Mouse (Mus musculus): ENCODE measurements around the gene H1foo.

Gene H1foo

GRCm38 (mm10) chr6:115944638-115945037, at the start of gene H1foo:
H1foo (plus strand) TSS chr6:115944938.
- DNase-seq (ENCODE audit: low read depth, low spot score) = no peak

DNA sequence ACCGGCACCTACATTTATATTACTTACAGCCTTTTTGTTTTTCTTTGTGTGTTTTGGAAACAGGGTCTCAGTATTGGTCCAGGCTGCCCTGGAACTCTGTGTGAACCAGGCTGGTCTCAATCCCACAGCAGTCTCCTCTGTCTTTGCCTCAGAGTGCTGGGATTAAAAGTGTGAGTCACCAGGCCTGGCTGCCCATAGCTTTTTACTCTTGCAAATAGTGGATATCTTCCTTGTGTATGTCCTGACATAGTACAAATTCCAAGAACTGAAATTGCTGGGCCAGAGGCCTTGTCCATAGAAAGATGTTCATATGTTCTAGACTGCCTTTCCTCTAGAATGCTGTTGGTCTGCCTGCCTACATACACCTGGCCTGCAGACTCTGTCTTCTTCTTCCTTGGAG, 48.4 kb upstream of the H1foo start:
- peak; percentile 73 for DNase-seq (ENCODE audit: low read depth, low spot score)

- peak; percentile 95 for DNase-seq (ENCODE audit: low read depth, low spot score)
These were observed 47.6 kb upstream of the H1foo start for GRCm38 (mm10) chr6:115897117-115897516.

DNA sequence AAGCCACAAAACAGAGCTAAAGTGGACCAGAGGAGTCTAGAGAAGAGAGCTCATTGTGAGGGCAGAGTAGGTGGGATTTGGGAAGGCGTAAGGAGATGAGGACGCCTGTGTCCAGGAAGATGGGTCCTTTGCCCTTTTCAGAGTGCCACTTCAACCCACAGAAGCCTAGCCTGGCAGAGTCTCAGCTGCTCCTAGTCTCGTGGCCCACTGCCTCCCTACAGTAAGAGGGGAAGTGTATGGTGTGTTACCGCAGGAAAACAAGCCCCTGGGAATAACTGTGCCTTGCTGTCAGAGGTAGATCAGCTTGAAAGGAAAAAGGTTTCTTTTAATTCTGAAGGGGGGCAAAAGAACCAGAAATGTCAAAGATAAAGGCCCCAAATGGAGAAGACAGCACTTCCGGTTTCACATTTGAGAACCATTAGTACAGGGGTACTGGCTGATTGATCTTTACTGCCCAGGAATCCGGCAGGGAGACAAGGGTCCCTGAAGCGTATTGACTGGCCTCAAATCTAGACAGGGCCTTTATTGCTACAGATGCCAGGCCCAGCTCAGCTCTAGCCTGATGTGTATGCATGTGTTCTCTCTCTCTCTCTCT, 46.7 kb upstream of the H1foo start:
- DNase-seq (ENCODE audit: low read depth, low spot score) = no peak

GRCm38 (mm10) chr6:115901062-115901461, 43.7 kb upstream of the H1foo start:
- DNase-seq (ENCODE audit: low read depth, low spot score) = peak; percentile 97

- peak; percentile 89 for DNase-seq (ENCODE audit: low read depth, low spot score)
These were observed 43.2 kb upstream of the H1foo start for GRCm38 (mm10) chr6:115901489-115901931.

GRCm38 (mm10) chr6:115902545-115902944, 42.2 kb upstream of the H1foo start:
- DNase-seq (ENCODE audit: low read depth, low spot score) = peak; percentile 42

- DNase-seq (ENCODE audit: low read depth, low spot score) = no peak
These were observed 39.2 kb upstream of the H1foo start for GRCm38 (mm10) chr6:115905568-115905967.

DNA sequence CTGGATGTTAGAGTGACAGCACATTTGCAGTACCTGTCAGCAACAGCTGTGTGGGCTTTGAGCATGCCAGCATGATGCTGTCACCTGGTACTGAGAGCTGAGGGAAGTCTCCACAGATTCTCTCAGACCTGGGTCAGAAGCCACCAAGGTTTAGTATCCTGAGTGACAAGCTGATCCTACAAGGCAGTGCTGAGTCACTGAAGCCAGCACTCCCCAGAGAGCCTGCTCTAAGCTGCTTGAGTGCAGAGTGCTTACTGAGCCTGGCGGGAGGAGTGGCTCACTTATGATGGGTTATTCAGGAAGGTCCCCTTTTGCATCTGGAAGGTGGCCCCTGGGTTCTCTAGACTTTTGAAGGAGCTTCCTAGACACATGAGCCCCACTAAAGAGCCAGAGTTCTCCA, 38.3 kb upstream of the H1foo start:
- DNase-seq (ENCODE audit: low read depth, low spot score) = peak; percentile 69

DNA sequence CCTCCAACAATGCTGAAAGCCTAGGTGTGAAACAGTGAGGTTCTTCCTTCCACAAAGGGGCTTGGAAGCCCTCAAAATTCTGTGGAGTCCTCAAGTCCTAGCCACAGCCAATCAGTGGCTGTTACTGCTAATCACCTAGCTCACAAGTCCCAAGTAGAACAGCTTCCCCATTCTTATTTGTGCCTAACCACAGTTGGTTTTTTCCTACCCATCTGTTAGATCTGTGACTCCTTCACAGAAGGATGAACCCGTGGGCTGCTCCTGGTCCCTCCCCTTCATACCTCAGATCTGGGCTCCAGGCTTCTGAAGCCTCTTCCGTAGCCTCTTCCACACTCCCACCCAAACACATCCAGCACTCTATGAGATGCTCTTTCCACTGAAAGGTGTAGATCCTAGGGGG, 37.9 kb upstream of the H1foo start:
- DNase-seq (ENCODE audit: low read depth, low spot score) = no peak

GRCm38 (mm10) chr6:115908421-115908982, 36.2 kb upstream of the H1foo start:
- no peak for DNase-seq (ENCODE audit: low read depth, low spot score)

DNA sequence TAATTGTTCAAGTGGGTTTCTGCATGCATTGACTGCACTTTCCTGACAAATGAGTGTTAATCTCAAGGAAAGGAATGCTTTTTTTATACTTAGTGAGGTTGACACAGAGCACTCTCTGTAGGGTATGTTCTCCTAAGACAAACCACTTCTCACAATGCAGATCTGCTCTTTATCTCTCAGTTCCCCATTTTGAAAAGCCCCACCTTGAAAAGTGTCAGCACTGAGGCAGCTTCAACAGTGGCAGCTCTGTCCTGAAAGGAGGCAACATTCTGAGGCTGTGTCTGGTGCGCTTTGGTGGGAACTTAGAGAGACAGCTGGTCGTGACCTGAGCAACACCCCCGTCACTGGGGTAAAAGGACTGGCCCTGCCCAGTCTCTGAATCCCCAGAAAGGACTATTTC, 35.7 kb upstream of the H1foo start:
- DNase-seq (ENCODE audit: low read depth, low spot score) = no peak

GRCm38 (mm10) chr6:115909940-115910339, 34.8 kb upstream of the H1foo start:
- DNase-seq (ENCODE audit: low read depth, low spot score) = no peak

DNA sequence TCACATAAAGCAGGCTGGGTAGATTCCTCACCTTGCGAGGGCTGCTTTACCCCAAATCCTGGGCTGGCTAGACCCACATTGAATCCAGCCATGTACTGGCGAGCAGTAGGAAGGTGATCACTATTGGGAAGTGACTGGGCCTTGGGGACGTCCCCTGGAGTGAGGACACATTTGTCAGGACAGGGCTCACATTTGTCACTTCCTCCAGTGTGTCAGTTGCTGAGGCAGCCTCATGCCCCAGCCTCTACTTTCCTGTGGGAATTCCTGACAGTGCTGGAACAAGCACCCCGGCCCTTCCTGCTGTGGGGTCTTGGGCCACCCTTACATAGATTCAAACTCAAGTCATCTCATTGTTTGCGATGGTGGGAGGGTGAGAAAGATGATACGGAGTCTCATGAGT, 33.0 kb upstream of the H1foo start:
- no peak for DNase-seq (ENCODE audit: low read depth, low spot score)

DNA sequence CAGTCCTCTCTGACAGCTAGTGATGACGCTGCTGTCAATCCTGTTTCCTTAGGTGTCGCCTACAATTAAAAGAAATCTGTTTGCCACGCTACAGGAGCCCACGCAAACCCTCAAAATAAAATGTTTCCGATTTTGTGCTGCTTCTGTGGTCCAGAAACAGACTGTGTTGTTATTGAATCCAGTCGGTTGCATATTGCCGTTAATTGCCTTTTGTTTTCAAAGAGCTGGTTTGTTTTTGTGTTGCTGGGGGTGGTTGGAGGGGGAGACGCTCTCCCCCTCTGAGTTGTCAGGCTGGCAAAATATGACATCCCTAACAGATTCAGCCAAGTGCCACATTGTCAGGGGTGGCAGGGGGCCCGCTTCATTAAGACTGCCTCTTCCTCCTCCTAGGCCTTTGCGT, 31.3 kb upstream of the H1foo start:
- DNase-seq (ENCODE audit: low read depth, low spot score) = no peak

- no peak for DNase-seq (ENCODE audit: low read depth, low spot score)
These were observed 30.1 kb upstream of the H1foo start for GRCm38 (mm10) chr6:115914511-115915202.

- DNase-seq (ENCODE audit: low read depth, low spot score) = no peak
These were observed 28.9 kb upstream of the H1foo start for GRCm38 (mm10) chr6:115915601-115916445.

DNA sequence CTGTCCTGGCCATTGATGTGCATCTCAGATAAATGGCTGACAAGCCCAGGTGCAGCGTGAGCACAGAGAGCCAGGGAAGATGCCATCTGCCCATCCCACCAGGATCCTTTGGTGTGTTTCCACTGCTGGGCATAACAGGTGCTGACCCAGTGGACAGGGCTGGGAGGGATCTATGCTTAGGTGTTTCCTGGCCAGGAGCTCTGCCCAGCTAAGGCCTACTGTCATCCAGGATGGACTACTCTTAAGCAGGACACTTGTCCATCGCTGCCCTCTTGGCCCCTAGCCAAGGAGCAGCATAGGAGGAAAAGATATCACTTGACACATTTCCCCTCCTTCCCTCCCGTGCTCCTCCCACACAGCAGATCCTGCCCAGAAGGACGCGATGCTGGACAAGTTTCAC, 28.1 kb upstream of the H1foo start:
- no peak for DNase-seq (ENCODE audit: low read depth, low spot score)

- no peak for DNase-seq (ENCODE audit: low read depth, low spot score)
These were observed 26.1 kb upstream of the H1foo start for GRCm38 (mm10) chr6:115918615-115919014.

DNA sequence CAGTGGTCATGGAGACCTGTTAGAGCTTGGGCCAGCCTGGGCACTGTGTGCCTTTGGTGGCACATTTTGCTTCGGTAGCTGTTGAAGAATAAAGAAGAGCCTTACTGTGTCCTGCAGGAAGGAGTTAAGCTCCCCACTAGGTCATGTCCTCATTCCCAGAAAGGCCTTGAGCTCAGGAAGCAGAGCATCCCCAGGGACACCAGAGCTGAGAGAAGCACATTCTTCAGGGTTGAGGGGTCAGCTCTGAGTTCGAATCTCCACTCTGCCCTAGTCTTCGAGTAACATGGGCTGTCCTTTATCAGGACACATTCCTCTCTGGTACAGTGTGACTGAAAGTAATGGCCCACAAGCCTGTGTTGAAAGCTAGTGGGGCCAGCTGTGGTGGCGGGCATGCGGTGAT, 24.9 kb upstream of the H1foo start:
- DNase-seq (ENCODE audit: low read depth, low spot score) = no peak

DNA sequence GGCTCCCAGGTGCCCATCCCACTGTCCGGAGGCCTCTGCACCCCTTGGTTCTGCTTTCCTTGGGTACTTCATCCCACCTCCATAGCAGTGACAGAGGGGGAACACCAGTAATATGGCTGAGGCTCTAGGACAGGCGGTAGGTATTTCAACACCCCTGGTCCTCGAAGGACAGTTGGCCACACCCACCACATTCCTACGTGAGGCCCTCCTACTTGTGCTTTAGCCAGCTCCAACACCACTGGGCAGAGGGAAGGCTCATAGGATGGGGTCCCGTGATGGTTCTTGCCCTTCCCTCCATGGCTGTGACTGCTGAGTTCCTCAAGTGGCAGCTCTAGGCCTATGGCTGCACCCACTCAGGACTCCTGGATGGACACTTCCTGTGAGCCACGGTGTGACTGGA, 19.9 kb upstream of the H1foo start:
- peak; percentile 43 for DNase-seq (ENCODE audit: low read depth, low spot score)

DNA sequence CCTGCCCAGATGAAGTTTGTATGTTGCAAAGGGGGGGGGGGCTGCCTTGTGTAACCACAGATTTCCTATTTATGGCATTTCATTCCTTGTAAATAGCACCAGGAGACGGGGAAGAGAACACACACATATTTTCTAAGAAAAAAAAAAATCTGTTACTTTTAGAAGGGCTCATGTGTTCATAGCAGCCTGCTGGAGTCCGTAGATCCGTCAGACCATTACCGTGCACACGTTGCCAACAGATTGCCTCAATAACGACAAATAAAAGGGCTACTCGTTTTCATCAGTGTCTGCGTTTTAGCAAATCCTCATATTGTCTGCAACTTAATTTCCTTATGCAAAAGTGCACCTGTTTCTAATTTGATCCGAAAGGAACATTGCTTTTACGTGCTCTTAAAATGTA, 18.3 kb upstream of the H1foo start:
- DNase-seq (ENCODE audit: low read depth, low spot score) = no peak
